Comparison of ENCODE assay signal across 12 mouse cellular contexts in the genomic region with DNA sequence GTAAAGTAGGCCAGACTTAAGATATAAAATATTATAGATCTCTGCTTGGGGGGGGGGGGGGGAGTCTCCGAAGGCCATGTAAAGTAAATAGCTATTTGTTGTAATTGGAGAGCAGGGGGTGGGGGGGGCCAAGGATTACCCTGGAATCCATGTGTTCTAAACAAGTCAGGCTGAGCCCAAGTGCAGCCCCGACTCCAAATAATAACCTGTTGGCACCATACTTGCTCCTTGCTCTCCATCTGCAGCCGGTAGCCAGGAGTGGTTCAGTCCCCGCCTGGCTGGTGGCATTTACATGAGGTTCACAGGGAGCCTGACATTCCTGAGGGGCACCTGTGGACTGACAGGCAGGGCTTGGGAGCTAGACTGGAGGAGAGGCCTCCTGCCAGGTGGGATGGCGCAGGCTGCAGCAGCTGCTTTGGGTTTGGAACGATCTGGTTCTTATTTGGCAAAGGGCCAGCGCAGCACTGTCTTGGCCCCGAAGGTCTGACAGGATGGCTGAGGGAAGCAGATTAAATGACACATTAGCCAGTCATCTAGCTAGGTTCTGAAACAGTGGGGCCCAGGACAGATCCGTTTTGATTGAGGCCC. TPM values are rescaled to one million over a fixed set of nuclear protein-coding genes. Genes with fewer than 3 reads are reported as not detected.
DNase-seq lines count a peak whose midpoint lies in the region; ATAC-seq and TF ChIP-seq lines count a peak whose summit lies in the region.
"Had no signal": no experiment of that assay in that cellular context is flagged by ENCODE, and none has a peak within 500 bp of the region (broad histone marks: within the 10 kb centered on the region; RNA-seq: fewer than 3 reads in every experiment).

No protein-coding gene starts in this region.

- no peak overlapping the region for H3K9ac ChIP-seq in lung, embryonic 14.5 days
- no peak overlapping the region for H3K9ac ChIP-seq in lung, postnatal 0 days (replicated peaks; ENCODE audit: low read depth)
- no peak overlapping the region for H3K9ac ChIP-seq in embryonic facial prominence, embryonic 14.5 days (ENCODE audit: low read depth, low read length)
- H3K9ac ChIP-seq in limb, embryonic 14.5 days (ENCODE audit: low read depth, low read length, severe bottlenecking) = no peak overlapping the region
- H3K9ac ChIP-seq in hindbrain, embryonic 16.5 days (ENCODE audit: low read depth, low read length) = no peak overlapping the region
- H3K9ac ChIP-seq: hindbrain, embryonic 12.5 days had no signal

- no peak for TF ChIP-seq EP300 in lung, postnatal 0 days (IDR thresholded peaks at IDR 0.05)

- no peaks in the 10 kb centered on the region for H3K9me3 ChIP-seq in lung, embryonic 14.5 days (ENCODE audit: low read depth, low read length)
- no peaks in the 10 kb centered on the region for H3K9me3 ChIP-seq in lung, postnatal 0 days (ENCODE audit: low read length)
- no peaks in the 10 kb centered on the region for H3K9me3 ChIP-seq in embryonic facial prominence, embryonic 14.5 days (ENCODE audit: control insufficient read depth, low read length)
- H3K9me3 ChIP-seq in limb, embryonic 14.5 days (ENCODE audit: control insufficient read depth, low read length) = no peaks in the 10 kb centered on the region
- no peaks in the 10 kb centered on the region for H3K9me3 ChIP-seq in hindbrain, embryonic 16.5 days (ENCODE audit: control insufficient read depth, low read length)

- no peak for TF ChIP-seq CTCF in lung, embryonic 14.5 days (IDR thresholded peaks at IDR 0.05; ENCODE audit: low read depth)
- TF ChIP-seq CTCF in lung, postnatal 0 days (IDR thresholded peaks at IDR 0.05) = no peak

- 19% methylated on average over 9 of the region's 9 CpGs for WGBS in lung, embryonic 14.5 days
- WGBS in lung, postnatal 0 days = 32% methylated on average over 9 of the region's 9 CpGs
- whole genome bisulfite sequencing in embryonic facial prominence, embryonic 14.5 days = 33% methylated on average over 8 of the region's 9 CpGs
- whole genome bisulfite sequencing in limb, embryonic 14.5 days = 28% methylated on average over 9 of the region's 9 CpGs
- WGBS in hindbrain, embryonic 16.5 days = 33% methylated on average over 9 of the region's 9 CpGs

- peak; percentile 55; the same call in 1 of the 2 replicates for ATAC-seq in lung, embryonic 14.5 days (ENCODE audit: insufficient read depth)
- no peak for ATAC-seq in lung, postnatal 0 days
- peak; percentile 78 for ATAC-seq in embryonic facial prominence, embryonic 14.5 days (ENCODE audit: low read depth)
- peak; percentile 28; the same call in 1 of the 2 replicates for ATAC-seq in limb, embryonic 14.5 days (ENCODE audit: low FRiP score, low read depth)
- no peak for ATAC-seq in hindbrain, embryonic 16.5 days
- ATAC-seq: midbrain, embryonic 16.5 days had no signal

- no peaks in the 10 kb centered on the region for H3K36me3 ChIP-seq in lung, embryonic 14.5 days (ENCODE audit: insufficient read depth)
- H3K36me3 ChIP-seq in lung, postnatal 0 days (ENCODE audit: insufficient read depth, low read length) = no peaks in the 10 kb centered on the region
- no peaks in the 10 kb centered on the region for H3K36me3 ChIP-seq in embryonic facial prominence, embryonic 14.5 days (ENCODE audit: control insufficient read depth, insufficient read depth, low read length)
- H3K36me3 ChIP-seq in limb, embryonic 14.5 days (ENCODE audit: control insufficient read depth, insufficient read depth, low read length) = no peaks in the 10 kb centered on the region
- no peaks in the 10 kb centered on the region for H3K36me3 ChIP-seq in hindbrain, embryonic 16.5 days (ENCODE audit: control insufficient read depth, insufficient read depth, low read length)
- H3K36me3 ChIP-seq: hindbrain, embryonic 12.5 days had no signal

- no peaks in the 10 kb centered on the region for H3K4me1 ChIP-seq in lung, embryonic 14.5 days (ENCODE audit: insufficient read depth)
- no peaks in the 10 kb centered on the region for H3K4me1 ChIP-seq in lung, postnatal 0 days (ENCODE audit: insufficient read depth, low read depth, low read length)
- peaks cover 3% of the 10 kb centered on the region; the same call in 1 of the 2 replicates for H3K4me1 ChIP-seq in embryonic facial prominence, embryonic 14.5 days (ENCODE audit: control insufficient read depth, insufficient read depth, low read length)
- H3K4me1 ChIP-seq in limb, embryonic 14.5 days (ENCODE audit: control insufficient read depth, insufficient read depth, low read length) = peaks cover 6% of the 10 kb centered on the region
- no peaks in the 10 kb centered on the region; the same call in 1 of the 2 replicates for H3K4me1 ChIP-seq in hindbrain, embryonic 16.5 days (ENCODE audit: control insufficient read depth, insufficient read depth, low read depth, low read length)

- DNase-seq in embryo, embryonic 10 days (ENCODE audit: low spot score) = peak; percentile 7
- DNase-seq in embryo, embryonic 9.5 days (ENCODE audit: extremely low spot score) = no peak
- DNase-seq in lung, embryonic 14.5 days = peak; percentile 6
- no peak for DNase-seq in lung, postnatal 0 days (ENCODE audit: low spot score)
- DNase-seq in embryonic facial prominence, embryonic 14.5 days (ENCODE audit: low spot score) = peak; percentile 74
- DNase-seq in limb, embryonic 14.5 days (ENCODE audit: low spot score) = peak; percentile 28
- DNase-seq in yolk sac, embryonic 10.5 days (ENCODE audit: low spot score) = no peak
- DNase-seq: right cerebral cortex, adult 18-20 months had no signal

- H3K27ac ChIP-seq in lung, embryonic 14.5 days (ENCODE audit: low read depth) = no peak overlapping the region
- no peak overlapping the region for H3K27ac ChIP-seq in lung, postnatal 0 days (ENCODE audit: low read length)
- H3K27ac ChIP-seq in embryonic facial prominence, embryonic 14.5 days (replicated peaks; ENCODE audit: low read depth, low read length) = no peak overlapping the region
- no peak overlapping the region for H3K27ac ChIP-seq in limb, embryonic 14.5 days (replicated peaks; ENCODE audit: low read depth, low read length)
- no peak overlapping the region for H3K27ac ChIP-seq in hindbrain, embryonic 16.5 days (ENCODE audit: low read depth, low read length)
- H3K27ac ChIP-seq: hindbrain, embryonic 12.5 days had no signal

- H3K4me3 ChIP-seq in lung, embryonic 14.5 days (ENCODE audit: low read depth, low read length) = no peak overlapping the region
- no peak overlapping the region for H3K4me3 ChIP-seq in lung, postnatal 0 days (ENCODE audit: low read depth, low read length)
- H3K4me3 ChIP-seq in embryonic facial prominence, embryonic 14.5 days (ENCODE audit: low read depth, low read length) = no peak overlapping the region
- no peak overlapping the region for H3K4me3 ChIP-seq in limb, embryonic 14.5 days (replicated peaks; ENCODE audit: low read length)
- H3K4me3 ChIP-seq in hindbrain, embryonic 16.5 days (ENCODE audit: low read length) = no peak overlapping the region
- H3K4me3 ChIP-seq: hindbrain, embryonic 12.5 days had no signal

- H3K27me3 ChIP-seq in lung, embryonic 14.5 days (ENCODE audit: insufficient read depth, low read length) = peaks cover 48% of the 10 kb centered on the region
- H3K27me3 ChIP-seq in lung, postnatal 0 days (replicated peaks; ENCODE audit: insufficient read depth, low read length) = no peaks in the 10 kb centered on the region; the same call in 1 of the 2 replicates
- peaks cover 50% of the 10 kb centered on the region for H3K27me3 ChIP-seq in embryonic facial prominence, embryonic 14.5 days (replicated peaks; ENCODE audit: control insufficient read depth, insufficient read depth, low read length)
- peaks cover 32% of the 10 kb centered on the region for H3K27me3 ChIP-seq in limb, embryonic 14.5 days (ENCODE audit: control insufficient read depth, insufficient read depth, low read length)
- peaks cover 22% of the 10 kb centered on the region for H3K27me3 ChIP-seq in hindbrain, embryonic 16.5 days (replicated peaks; ENCODE audit: control insufficient read depth, insufficient read depth, low read length)

- no peak overlapping the region for H3K4me2 ChIP-seq in lung, embryonic 14.5 days
- H3K4me2 ChIP-seq in lung, postnatal 0 days (replicated peaks; ENCODE audit: low read depth, low read length) = no peak overlapping the region
- peak overlapping the region; percentile 18; the same call in 1 of the 2 replicates for H3K4me2 ChIP-seq in embryonic facial prominence, embryonic 14.5 days (ENCODE audit: low read depth, low read length)
- 0 out of 2 replicates have a peak overlapping the region, but pooled peaks have one; percentile 17 for H3K4me2 ChIP-seq in limb, embryonic 14.5 days (replicated peaks; ENCODE audit: low read depth, low read length, severe bottlenecking)
- no peak overlapping the region for H3K4me2 ChIP-seq in hindbrain, embryonic 16.5 days (ENCODE audit: low read length)
- H3K4me2 ChIP-seq: hindbrain, embryonic 12.5 days had no signal

- no peak for TF ChIP-seq POLR2A in limb, embryonic 14.5 days (IDR thresholded peaks at IDR 0.05; ENCODE audit: borderline replicate concordance, extremely low read depth, insufficient read depth, insufficient read length)

RNA-seq across cellular contexts. Expression of gene Fgf16, which starts 3.2 kb away (rescaled TPM):
- polyA plus RNA-seq in lung, embryonic 14.5 days (2014; fragmentation: Nextera tagmentation; extraction: Ambion mirVana) = 0.11 TPM in 1 of 2 replicates, not detected in the other
- 0.11 and 0.13 TPM in 2 replicates for polyA plus RNA-seq in lung, postnatal 0 days (2015; fragmentation: Nextera tagmentation; extraction: Ambion mirVana)
- 0.97 and 1.2 TPM in 2 replicates for polyA plus RNA-seq in embryonic facial prominence, embryonic 14.5 days (2014; fragmentation: Nextera tagmentation; extraction: Ambion mirVana)
- polyA plus RNA-seq in limb, embryonic 14.5 days (2012; rRNA removed) = 1.6 and 1.8 TPM in 2 replicates
- polyA plus RNA-seq in limb, embryonic 14.5 days (2014; fragmentation: Nextera tagmentation; extraction: Ambion mirVana) = 1.2 and 1.6 TPM in 2 replicates
- 0.09 and 0.13 TPM in 2 replicates for polyA plus RNA-seq in hindbrain, embryonic 16.5 days (2015; fragmentation: Nextera tagmentation; extraction: Ambion mirVana)
- polyA plus RNA-seq: liver, embryonic 16.5 days; midbrain, embryonic 16.5 days had no signal

Comparison
In these comparisons a context has a peak if more than half of its experiments do, and no peak if none do; other contexts are left out.
1. DNase-seq: peak in embryo, embryonic 10 days (single experiment), lung, embryonic 14.5 days (single experiment), embryonic facial prominence, embryonic 14.5 days (single experiment) and limb, embryonic 14.5 days (single experiment); none in embryo, embryonic 9.5 days (single experiment), lung, postnatal 0 days (single experiment) and yolk sac, embryonic 10.5 days (single experiment).
2. ATAC-seq: peak in lung, embryonic 14.5 days (single experiment), embryonic facial prominence, embryonic 14.5 days (single experiment) and limb, embryonic 14.5 days (single experiment); none in lung, postnatal 0 days (single experiment) and hindbrain, embryonic 16.5 days (single experiment).
3. H3K4me2 ChIP-seq: peak in embryonic facial prominence, embryonic 14.5 days (single experiment) and limb, embryonic 14.5 days (single experiment); none in lung, embryonic 14.5 days (single experiment), lung, postnatal 0 days (single experiment) and hindbrain, embryonic 16.5 days (single experiment).